In genomic region chr17:33891892-33892291, GRCm38 (mm10) we compare ENCODE assay signal across 25 mouse cellular contexts. TPM values are rescaled to one million over a fixed set of nuclear protein-coding genes. Genes with fewer than 3 reads are reported as not detected.
DNase-seq lines count a peak whose midpoint lies in the region; ATAC-seq and TF ChIP-seq lines count a peak whose summit lies in the region.
"Not testable (repeated sequence)": the region's sequence is repeated elsewhere in the genome, so short reads cannot be mapped to it uniquely, and the experiment has no call there.
"Had no signal": no experiment of that assay in that cellular context is flagged by ENCODE, and none has a peak within 500 bp of the region (broad histone marks: within the 10 kb centered on the region; RNA-seq: fewer than 3 reads in every experiment).

No protein-coding gene starts in this region.

- 64% methylated on average over 6 of the region's 6 CpGs for whole genome bisulfite sequencing in heart, adult 2 months
- 70% methylated on average over 6 of the region's 6 CpGs for WGBS in kidney, postnatal 0 days
- 72% methylated on average over 6 of the region's 6 CpGs for WGBS in liver, postnatal 0 days (ENCODE audit: insufficient replicate concordance)

- intact Hi-C loops in heart, adult 2 months (cut with DNase I): not testable (repeated sequence)

- peaks cover 0 to 16% of the 10 kb centered on the region in 2 experiments; a peak in 2 of 4 replicates for H3K36me3 ChIP-seq in MEL (ENCODE audit: control insufficient read depth in 1 of 2, insufficient read depth in 2 of 2, low read length in 2 of 2)
- not testable (repeated sequence) for H3K36me3 ChIP-seq in heart, adult 2 months (ENCODE audit: control insufficient read depth, insufficient read depth, low read length); kidney, postnatal 0 days (ENCODE audit: insufficient read depth, low read length); liver, postnatal 0 days (replicated peaks; ENCODE audit: insufficient read depth, low read length)

- not testable (repeated sequence) for H3K27me3 ChIP-seq in MEL (ENCODE audit: control insufficient read depth in 1 of 2, insufficient read depth in 2 of 2, low read length in 2 of 2); heart, adult 2 months (ENCODE audit: control insufficient read depth, insufficient read depth, low read length); kidney, postnatal 0 days (ENCODE audit: insufficient read depth, low read length); liver, postnatal 0 days (ENCODE audit: insufficient read depth, low read length)

- TF ChIP-seq CTCF in MEL (IDR thresholded peaks at IDR 0.05 in 2 of 3, conservative IDR thresholded peaks at IDR 0.05 in 1 of 3; ENCODE audit: control insufficient read depth in 1 of 3, insufficient read depth in 1 of 3, low read depth in 2 of 3, low read length in 3 of 3, poor library complexity in 1 of 3, severe bottlenecking in 1 of 3): 0 out of 6 replicates have a peak, but pooled peaks of 2 of the 3 experiments have one; percentile 2 to 9
- peak; percentile 52 for TF ChIP-seq CTCF in heart, adult 2 months (IDR thresholded peaks at IDR 0.05)
- peak; percentile 37; the same call in 1 of the 2 replicates for TF ChIP-seq CTCF in kidney, postnatal 0 days (IDR thresholded peaks at IDR 0.05; ENCODE audit: low read depth)
- peak; percentile 35 for TF ChIP-seq CTCF in liver, postnatal 0 days (IDR thresholded peaks at IDR 0.05; ENCODE audit: low read depth)

- not testable (repeated sequence) for H3K4me3 ChIP-seq in MEL (ENCODE audit: control insufficient read depth in 1 of 2, insufficient read depth in 1 of 2, low read depth in 2 of 2, low read length in 2 of 2); heart, adult 2 months; kidney, postnatal 0 days (replicated peaks; ENCODE audit: low read depth, low read length); liver, postnatal 0 days (ENCODE audit: low read depth, low read length)

- peaks cover 4 to 18% of the 10 kb centered on the region in 2 experiments for H3K4me1 ChIP-seq in MEL (ENCODE audit: control insufficient read depth in 1 of 2, insufficient read depth in 2 of 2, low read length in 2 of 2)
- not testable (repeated sequence) for H3K4me1 ChIP-seq in heart, adult 2 months (ENCODE audit: control insufficient read depth, insufficient read depth, low read length); kidney, postnatal 0 days (replicated peaks; ENCODE audit: insufficient read depth, low read length)
- peaks cover 10% of the 10 kb centered on the region for H3K4me1 ChIP-seq in liver, postnatal 0 days (ENCODE audit: insufficient read depth)

- TF ChIP-seq EP300 in MEL (IDR thresholded peaks at IDR 0.05; ENCODE audit: low read depth in 1 of 2, low read length in 2 of 2); heart, adult 2 months (IDR thresholded peaks at IDR 0.05; ENCODE audit: insufficient read depth, low read depth, low read length); liver, postnatal 0 days (IDR thresholded peaks at IDR 0.05; ENCODE audit: low read depth): not testable (repeated sequence)

- not testable (repeated sequence) for H3K27ac ChIP-seq in MEL (ENCODE audit: control insufficient read depth, low read depth, low read length); heart, adult 2 months; kidney, postnatal 0 days; liver, postnatal 0 days (ENCODE audit: low read depth)

- peak; percentile 33 to 42 for DNase-seq in B cell, adult 2 months
- not testable (repeated sequence) for DNase-seq in MEL (ENCODE audit: low read depth, low spot score); heart, adult 2 months; kidney, postnatal 0 days (ENCODE audit: low spot score); liver, postnatal 0 days
- peak; percentile 22 for DNase-seq in cerebellum, adult 8-10 months
- peak; percentile 25 to 31 for DNase-seq in natural killer cell, adult 2 months (ENCODE audit: low spot score in 2 of 2)

- ATAC-seq in kidney, postnatal 0 days (replicated peaks; ENCODE audit: low FRiP score, low read depth); liver, postnatal 0 days: not testable (repeated sequence)

- H3K4me2 ChIP-seq in kidney, postnatal 0 days (ENCODE audit: low read length); liver, postnatal 0 days (ENCODE audit: low read depth, low read length): not testable (repeated sequence)

- not testable (repeated sequence) for H3K9me3 ChIP-seq in MEL (replicated peaks; ENCODE audit: insufficient read depth, low read length); kidney, postnatal 0 days (replicated peaks; ENCODE audit: low read length); liver, postnatal 0 days (ENCODE audit: low read length)

- H3K9ac ChIP-seq in MEL (ENCODE audit: control insufficient read depth, low read depth, low read length, poor library complexity, severe bottlenecking); heart, adult 2 months (ENCODE audit: low read depth, low read length); kidney, postnatal 0 days (ENCODE audit: low read depth, low read length); liver, postnatal 0 days (replicated peaks): not testable (repeated sequence)

- TF ChIP-seq POLR2A in MEL (IDR thresholded peaks at IDR 0.05; ENCODE audit: control insufficient read depth in 1 of 2, insufficient read depth in 1 of 2, low read depth in 1 of 2, low read length in 2 of 2, poor library complexity in 1 of 2); heart, adult 2 months (IDR thresholded peaks at IDR 0.05; ENCODE audit: insufficient read depth, low read depth, low read length): not testable (repeated sequence)

- peaks cover 27% of the 10 kb centered on the region for H3K79me2 ChIP-seq in MEL (ENCODE audit: control insufficient read depth, insufficient read depth, low read length, poor library complexity)
- not testable (repeated sequence) for H3K79me2 ChIP-seq in heart, adult 2 months (replicated peaks; ENCODE audit: control insufficient read depth, insufficient read depth, low read length)

- not testable (repeated sequence) for TF ChIP-seq RAD21 in MEL (IDR thresholded peaks at IDR 0.05; ENCODE audit: low read depth, low read length)

TF ChIP-seq in MEL, 35 proteins besides CTCF, POLR2A, EP300 and RAD21:
- peak; percentile 41; the same call in 1 of the 2 replicates for TF ChIP-seq ZNF384 (IDR thresholded peaks at IDR 0.05; ENCODE audit: low read depth, low read length)

RNA-seq across cellular contexts. Expression of gene Kifc1, which starts 1.4 kb away (rescaled TPM):
- 17.1 and 20.6 TPM in 2 replicates for total RNA-seq in MEL (2012; rRNA removed)
- 10 to 100 TPM in 1 of 2 experiments, not detected in 1; 53.5 TPM for polyA plus RNA-seq in MEL (2012; ENCODE audit: insufficient read depth in 1 of 2, insufficient read length in 2 of 2, low read depth in 1 of 2, low replicate concordance in 2 of 2, missing spikeins in 1 of 2)
- total RNA-seq in heart, adult 2 months (2021): under 1 TPM; 0.57 to 0.66 TPM
- 0.59 and 0.94 TPM in 2 replicates for polyA plus RNA-seq in heart, adult 2 months (2012; rRNA removed)
- polyA plus RNA-seq in kidney, postnatal 0 days (2015; fragmentation: Nextera tagmentation; extraction: Ambion mirVana): 3.4 TPM in 2 replicates
- polyA plus RNA-seq in liver, postnatal 0 days (2015; fragmentation: Nextera tagmentation; extraction: Ambion mirVana): 2.6 and 3.6 TPM in 2 replicates

RNA-seq across cellular contexts. Expression of gene Platr17, which starts 13.0 kb away (rescaled TPM):
- not detected in 2 replicates for total RNA-seq in MEL (2012; rRNA removed)
- polyA plus RNA-seq in MEL (2012; ENCODE audit: insufficient read depth in 1 of 2, insufficient read length in 2 of 2, low read depth in 1 of 2, low replicate concordance in 2 of 2, missing spikeins in 1 of 2): not detected
- not detected for total RNA-seq in heart, adult 2 months (2021)
- polyA plus RNA-seq in heart, adult 2 months (2012; rRNA removed): not detected in 2 replicates
- polyA plus RNA-seq in kidney, postnatal 0 days (2015; fragmentation: Nextera tagmentation; extraction: Ambion mirVana): 0.29 TPM in 1 of 2 replicates, not detected in the other
- polyA plus RNA-seq in liver, postnatal 0 days (2015; fragmentation: Nextera tagmentation; extraction: Ambion mirVana): 0.41 and 0.54 TPM in 2 replicates
- total RNA-seq: adrenal gland, adult 2 months; adrenal gland, postnatal 25 days; G1E; gastrocnemius, postnatal 14 days; heart, adult 8-10 months; heart, postnatal 25 days had no signal
- polyA plus RNA-seq: adrenal gland, adult 2 months; C2C12; gonadal fat pad, adult 2 months had no signal

RNA-seq across cellular contexts. Expression of gene Daxx, which starts 17.3 kb away (rescaled TPM):
- total RNA-seq in MEL (2012; rRNA removed): 39.6 and 40.6 TPM in 2 replicates
- polyA plus RNA-seq in MEL (2012; ENCODE audit: insufficient read depth in 1 of 2, insufficient read length in 2 of 2, low read depth in 1 of 2, low replicate concordance in 2 of 2, missing spikeins in 1 of 2): 10 to 100 TPM in 1 of 2 experiments, not detected in 1; 68.0 TPM
- total RNA-seq in heart, adult 2 months (2021): 10 to 100 TPM; 11.5 to 16.4 TPM
- polyA plus RNA-seq in heart, adult 2 months (2012; rRNA removed): 18.5 and 20.5 TPM in 2 replicates
- 33.4 and 39.5 TPM in 2 replicates for polyA plus RNA-seq in kidney, postnatal 0 days (2015; fragmentation: Nextera tagmentation; extraction: Ambion mirVana)
- 12.6 and 13.0 TPM in 2 replicates for polyA plus RNA-seq in liver, postnatal 0 days (2015; fragmentation: Nextera tagmentation; extraction: Ambion mirVana)

RNA-seq across cellular contexts. Expression of gene Gm7029, which starts 18.3 kb away (rescaled TPM):
- total RNA-seq in MEL (2012; rRNA removed): not detected in 2 replicates
- not detected for polyA plus RNA-seq in MEL (2012; ENCODE audit: insufficient read depth in 1 of 2, insufficient read length in 2 of 2, low read depth in 1 of 2, low replicate concordance in 2 of 2, missing spikeins in 1 of 2)
- not detected for total RNA-seq in heart, adult 2 months (2021)
- polyA plus RNA-seq in heart, adult 2 months (2012; rRNA removed): not detected in 2 replicates
- not detected in 2 replicates for polyA plus RNA-seq in kidney, postnatal 0 days (2015; fragmentation: Nextera tagmentation; extraction: Ambion mirVana)
- polyA plus RNA-seq in liver, postnatal 0 days (2015; fragmentation: Nextera tagmentation; extraction: Ambion mirVana): not detected in 2 replicates
- total RNA-seq: adrenal gland, adult 2 months; adrenal gland, postnatal 25 days; G1E; gastrocnemius, postnatal 14 days; heart, adult 8-10 months; heart, postnatal 25 days had no signal
- polyA plus RNA-seq: adrenal gland, adult 2 months; C2C12; cerebellum, adult 2 months; cortical plate, adult 2 months; embryonic facial prominence, embryonic 12.5 days; forebrain, embryonic 11.5 days; forebrain, embryonic 15.5 days; frontal cortex, adult 2 months; G1E; gonadal fat pad, adult 2 months; heart, embryonic 12.5 days; heart, embryonic 16.5 days; hindbrain, embryonic 10.5 days; hindbrain, embryonic 14.5 days had no signal

RNA-seq across cellular contexts. Expression of gene Tapbp, which starts 23.8 kb away (rescaled TPM):
- total RNA-seq in MEL (2012; rRNA removed): 14.7 and 24.3 TPM in 2 replicates
- 10 to 100 TPM in 1 of 2 experiments, not detected in 1; 33.3 TPM for polyA plus RNA-seq in MEL (2012; ENCODE audit: insufficient read depth in 1 of 2, insufficient read length in 2 of 2, low read depth in 1 of 2, low replicate concordance in 2 of 2, missing spikeins in 1 of 2)
- total RNA-seq in heart, adult 2 months (2021): 100 to 1,000 TPM in 1 of 2 experiments, 10 to 100 TPM in 1; 98.9 to 124 TPM
- 62.5 and 75.7 TPM in 2 replicates for polyA plus RNA-seq in heart, adult 2 months (2012; rRNA removed)
- polyA plus RNA-seq in kidney, postnatal 0 days (2015; fragmentation: Nextera tagmentation; extraction: Ambion mirVana): 50.6 and 53.2 TPM in 2 replicates
- 47.0 and 47.9 TPM in 2 replicates for polyA plus RNA-seq in liver, postnatal 0 days (2015; fragmentation: Nextera tagmentation; extraction: Ambion mirVana)
